24 mouse cellular contexts compared by ENCODE assay signal in genomic region chr4:59673423-59674117, GRCm38 (mm10). TPM values are rescaled to one million over a fixed set of nuclear protein-coding genes. Genes with fewer than 3 reads are reported as not detected.
DNase-seq lines count a peak whose midpoint lies in the region; ATAC-seq and TF ChIP-seq lines count a peak whose summit lies in the region.
"Had no signal": no experiment of that assay in that cellular context is flagged by ENCODE, and none has a peak within 500 bp of the region (broad histone marks: within the 10 kb centered on the region; RNA-seq: fewer than 3 reads in every experiment).

No protein-coding gene starts in this region.

- no peaks in the 10 kb centered on the region for H3K79me2 ChIP-seq in heart, adult 2 months (replicated peaks; ENCODE audit: control insufficient read depth, insufficient read depth, low read length)
- H3K79me2 ChIP-seq in liver, adult 2 months (ENCODE audit: control insufficient read depth, insufficient read depth, low read length), result peaks cover 3% of the 10 kb centered on the region; the same call in 1 of the 2 replicates

- peak; percentile 66 for DNase-seq in heart, adult 11 months
- no peak for DNase-seq in heart, adult 2 months
- peak; percentile 54 for DNase-seq in liver, adult 2 months (ENCODE audit: extremely low read depth, low read depth, low spot score)
- no peak for DNase-seq in liver
- DNase-seq in gastrocnemius, postnatal 25 days, result no peak
- DNase-seq: adrenal gland, postnatal 10 days; cerebellum, adult 11 months; cerebellum, postnatal 10 days; heart, postnatal 10 days; kidney, adult 9 months; kidney, postnatal 4 days; right cerebral cortex, adult 18-20 months; thymus, postnatal 14 days had no signal

- H3K9ac ChIP-seq in heart, adult 2 months (ENCODE audit: low read depth, low read length), result no peak overlapping the region
- no peak overlapping the region for H3K9ac ChIP-seq in liver, adult 2 months (ENCODE audit: low read depth, low read length)
- H3K9ac ChIP-seq in liver, embryonic 12.5 days, result peak overlapping the region; percentile 50; the same call in 1 of the 2 replicates
- H3K9ac ChIP-seq: embryonic facial prominence, embryonic 13.5 days; hindbrain, embryonic 15.5 days; limb, embryonic 13.5 days; neural tube, embryonic 13.5 days had no signal

- no peaks in the 10 kb centered on the region for H3K36me3 ChIP-seq in heart, adult 2 months (ENCODE audit: control insufficient read depth, insufficient read depth, low read length)
- H3K36me3 ChIP-seq in liver, adult 2 months (ENCODE audit: control insufficient read depth, insufficient read depth, low read length), result no peaks in the 10 kb centered on the region
- H3K36me3 ChIP-seq in liver, embryonic 12.5 days, result no peaks in the 10 kb centered on the region
- H3K36me3 ChIP-seq: embryonic facial prominence, embryonic 13.5 days; hindbrain, embryonic 15.5 days; limb, embryonic 13.5 days; neural tube, embryonic 13.5 days had no signal

- 83% methylated on average over 2 of the region's 2 CpGs for WGBS in heart, adult 2 months
- WGBS in liver, adult 2 months, result 32% methylated on average over 2 of the region's 2 CpGs
- WGBS in liver, embryonic 12.5 days (ENCODE audit: insufficient replicate concordance), result 62% methylated on average over 2 of the region's 2 CpGs

- TF ChIP-seq EP300 in heart, adult 2 months (IDR thresholded peaks at IDR 0.05; ENCODE audit: insufficient read depth, low read depth, low read length), result no peak

- no peaks in the 10 kb centered on the region for H3K27me3 ChIP-seq in heart, adult 2 months (ENCODE audit: control insufficient read depth, insufficient read depth, low read length)
- H3K27me3 ChIP-seq in liver, adult 2 months (ENCODE audit: control insufficient read depth, insufficient read depth, low read length), result no peaks in the 10 kb centered on the region
- H3K27me3 ChIP-seq in liver, embryonic 12.5 days (replicated peaks), result no peaks in the 10 kb centered on the region
- H3K27me3 ChIP-seq: embryonic facial prominence, embryonic 13.5 days; hindbrain, embryonic 15.5 days; limb, embryonic 13.5 days; megakaryocyte, embryonic 14.5 days; neural tube, embryonic 13.5 days had no signal

- no peaks in the 10 kb centered on the region for H3K9me3 ChIP-seq in liver, embryonic 12.5 days (replicated peaks)
- H3K9me3 ChIP-seq: embryonic facial prominence, embryonic 13.5 days; hindbrain, embryonic 15.5 days; limb, embryonic 13.5 days; megakaryocyte, embryonic 14.5 days; neural tube, embryonic 13.5 days had no signal

- no peak for TF ChIP-seq CTCF in heart, adult 2 months (IDR thresholded peaks at IDR 0.05)
- no peak for TF ChIP-seq CTCF in liver, adult 2 months (IDR thresholded peaks at IDR 0.05; ENCODE audit: low read depth, low read length)

- H3K4me1 ChIP-seq in heart, adult 2 months (ENCODE audit: control insufficient read depth, insufficient read depth, low read length), result no peaks in the 10 kb centered on the region; the same call in 1 of the 2 replicates
- no peaks in the 10 kb centered on the region for H3K4me1 ChIP-seq in liver, adult 2 months (ENCODE audit: control insufficient read depth, insufficient read depth, low read length)
- peaks cover 67% of the 10 kb centered on the region for H3K4me1 ChIP-seq in liver, embryonic 12.5 days
- H3K4me1 ChIP-seq: embryonic facial prominence, embryonic 13.5 days; limb, embryonic 13.5 days had no signal

- H3K4me2 ChIP-seq in liver, embryonic 12.5 days, result no peak overlapping the region
- H3K4me2 ChIP-seq: embryonic facial prominence, embryonic 13.5 days; heart, embryonic 11.5 days; hindbrain, embryonic 15.5 days; limb, embryonic 13.5 days; neural tube, embryonic 13.5 days had no signal

- H3K27ac ChIP-seq in heart, adult 2 months, result no peak overlapping the region
- H3K27ac ChIP-seq in liver, adult 2 months (replicated peaks; ENCODE audit: insufficient read depth, low read depth, low read length), result no peak overlapping the region
- H3K27ac ChIP-seq in liver, embryonic 12.5 days, result peak overlapping the region; percentile 62
- H3K27ac ChIP-seq: embryonic facial prominence, embryonic 13.5 days; hindbrain, embryonic 15.5 days; limb, embryonic 13.5 days; neural tube, embryonic 13.5 days had no signal

- intact Hi-C loops in heart, adult 2 months (cut with DNase I), result no loop called here

- TF ChIP-seq POLR2A in heart, adult 2 months (IDR thresholded peaks at IDR 0.05; ENCODE audit: insufficient read depth, low read depth, low read length), result no peak
- TF ChIP-seq POLR2A in liver, adult 2 months (IDR thresholded peaks at IDR 0.05; ENCODE audit: extremely low read depth, insufficient read depth, low read length), result no peak

- ATAC-seq in liver, embryonic 12.5 days, result peak; percentile 78
- peak; percentile 79 for ATAC-seq in megakaryocyte-erythroid progenitor cell, adult 5-6 weeks (replicated peaks; ENCODE audit: low FRiP score, low TSS enrichment, poor library complexity, severe bottlenecking)
- ATAC-seq: activated CD4-positive, CD25-positive, alpha-beta regulatory T cell, adult 4 months; CD4-positive, CD25-positive, alpha-beta regulatory T cell, adult 4 months; lung, postnatal 0 days had no signal

- H3K4me3 ChIP-seq in heart, adult 2 months, result no peak overlapping the region
- no peak overlapping the region for H3K4me3 ChIP-seq in liver, adult 2 months (ENCODE audit: insufficient read depth, low read depth, low read length)
- H3K4me3 ChIP-seq in liver, embryonic 12.5 days, result no peak overlapping the region
- H3K4me3 ChIP-seq: embryonic facial prominence, embryonic 13.5 days; hindbrain, embryonic 15.5 days; limb, embryonic 13.5 days; megakaryocyte, embryonic 14.5 days; neural tube, embryonic 13.5 days had no signal

RNA-seq across cellular contexts. Expression of gene E130308A19Rik, which starts 47.6 kb away (rescaled TPM):
- total RNA-seq in heart, adult 2 months (2021), result 1 to 10 TPM; 6.5 to 7.2 TPM
- 3.8 and 5.6 TPM in 2 replicates for polyA plus RNA-seq in heart, adult 2 months (2012; rRNA removed)
- 1.5 and 3.7 TPM in 2 replicates for total RNA-seq in liver, adult 2 months (2014; rRNA removed)
- 2.3 and 2.6 TPM in 2 replicates for polyA plus RNA-seq in liver, adult 2 months (2012; rRNA removed)
- 12.8 and 14.8 TPM in 2 replicates for polyA plus RNA-seq in liver, embryonic 12.5 days (2016; fragmentation: Nextera tagmentation; extraction: Ambion mirVana)
- 24.1 and 39.1 TPM in 2 replicates for total RNA-seq in megakaryocyte-erythroid progenitor cell, adult 5-6 weeks (2014; fragmentation: Nextera tagmentation)
- total RNA-seq in megakaryocyte-erythroid progenitor cell, adult 5-6 weeks (2017), result 9.6 and 17.0 TPM in 2 replicates
- 1 to 10 TPM; 3.3 to 3.7 TPM for total RNA-seq in gastrocnemius, postnatal 25 days (2021)

Comparison
In these comparisons a context has a peak if more than half of its experiments do, and no peak if none do; other contexts are left out.
1. DNase-seq: peak in heart, adult 11 months (single experiment) and liver, adult 2 months (single experiment); none in heart, adult 2 months (0 of 2), liver (single experiment) and gastrocnemius, postnatal 25 days (single experiment).